Mouse (Mus musculus) limb, embryonic 12.5 days (tissue): Measurements from ENCODE around the gene Lpp. TPM values are rescaled to one million over a fixed set of nuclear protein-coding genes. Genes with fewer than 3 reads are reported as not detected.

Experiments
- ATAC-seq: fragments of 200-750 bp; cut with Nextera tagmentation; 2 replicates; pipeline ENCODE4 v1.8.0; 2017; ENCODE audit warnings: low read depth, moderate TSS enrichment; ENCODE audit not compliant: insufficient number of reproducible peaks, insufficient read depth, low FRiP score, low TSS enrichment
- H3K27ac ChIP-seq: fragments of 300-500 bp; sonication (generic); 2 replicates; pipeline ENCODE4 v1.5.1; 2016; ENCODE audit warnings: mild to moderate bottlenecking, moderate library complexity
- H3K27me3 ChIP-seq: fragments of 300-500 bp; sonication (generic); 2 replicates; pipeline ENCODE4 v1.6.1; 2016; ENCODE audit warnings: mild to moderate bottlenecking, moderate library complexity
- H3K36me3 ChIP-seq: fragments of 300-500 bp; sonication (generic); 2 replicates; pipeline ENCODE4 v1.6.1; 2016; ENCODE audit warnings: mild to moderate bottlenecking, moderate library complexity
- H3K4me1 ChIP-seq: fragments of 300-500 bp; sonication (generic); replicated peaks from 2 replicates; pipeline ENCODE4 v1.6.1; 2016
- H3K4me2 ChIP-seq: fragments of 300-500 bp; sonication (generic); 2 replicates; pipeline ENCODE4 v1.6.1; 2016; ENCODE audit warnings: mild to moderate bottlenecking, moderate library complexity
- H3K4me3 ChIP-seq: fragments of 300-500 bp; sonication (generic); replicated peaks from 2 replicates; pipeline ENCODE4 v1.5.1; 2016; ENCODE audit warnings: mild to moderate bottlenecking
- H3K9ac ChIP-seq: fragments of 300-500 bp; sonication (generic); replicated peaks from 2 replicates; pipeline ENCODE4 v1.6.1; 2016; ENCODE audit warnings: mild to moderate bottlenecking, moderate library complexity
- H3K9me3 ChIP-seq: fragments of 300-500 bp; sonication (generic); 2 replicates; pipeline ENCODE4 v1.6.1; 2016; ENCODE audit warnings: mild to moderate bottlenecking, moderate library complexity
- WGBS: fragments of 180-500 bp; shearing (Covaris S2); methylation state at CpG from one replicate; pipeline ENCODE4 v1.1.7; 2016; 5-methylcytosine and 5-hydroxymethylcytosine counted together
- microRNA counts: library from miRNA; unstranded; fragments of <30 nt; microRNA quantifications from one replicate; lab custom pipeline; 2017
- microRNA-seq: library from miRNA; unstranded; fragments of <30 nt; microRNA quantifications from one replicate; pipeline ENCODE4, GENCODE M21; 2017
- polyA plus RNA-seq: library from polyadenylated mRNA; unstranded; fragments of >200 nt; fragmentation: Nextera tagmentation; extraction: Ambion mirVana; gene quantifications from 2 replicates; pipeline ENCODE4 v1.2.1, GENCODE M21; 2016

The Lpp gene
- polyA plus RNA-seq, 1 experiment from 2014 or later, result 39.4 TPM

- no peak for ATAC-seq
- Histone ChIP-seq H3K27me3 (no peaks in the 10 kb centered on the region), H3K27ac (no peak overlapping the region), H3K4me2 (no peak overlapping the region), H3K36me3 (no peaks in the 10 kb centered on the region), H3K9me3 (no peaks in the 10 kb centered on the region), H3K4me1 (peaks cover 19% of the 10 kb centered on the region), H3K9ac (no peak overlapping the region), H3K4me3 (no peak overlapping the region)
- 76% methylated on average over 6 of the region's 6 CpGs for WGBS
Measured at GRCm38 (mm10) chr16:25038529-25038928, 645.2 kb downstream of the Lpp start.

- Histone ChIP-seq H3K4me3 (no peak overlapping the region), H3K9ac (no peak overlapping the region), H3K9me3 (no peaks in the 10 kb centered on the region), H3K36me3 (no peaks in the 10 kb centered on the region), H3K27me3 (no peaks in the 10 kb centered on the region), H3K27ac (no peak overlapping the region), H3K4me2 (no peak overlapping the region), H3K4me1 (peaks cover 19% of the 10 kb centered on the region)
- ATAC-seq, result no peak
- 47% methylated on average over 10 of the region's 10 CpGs for WGBS
Measured at GRCm38 (mm10) chr16:25039904-25040303, 646.6 kb downstream of the Lpp start.

- H3K27ac ChIP-seq, result no peak overlapping the region
- no peaks in the 10 kb centered on the region for H3K9me3 ChIP-seq
- no peak for ATAC-seq
- no peak overlapping the region for H3K9ac ChIP-seq
- no peaks in the 10 kb centered on the region for H3K27me3 ChIP-seq
- H3K4me2 ChIP-seq, result no peak overlapping the region
- no peak overlapping the region for H3K4me3 ChIP-seq
- no peaks in the 10 kb centered on the region for H3K36me3 ChIP-seq
- H3K4me1 ChIP-seq, result peaks cover 19% of the 10 kb centered on the region
- WGBS, result 89% methylated on average over 8 of the region's 8 CpGs
Measured at GRCm38 (mm10) chr16:25041165-25041564, 647.9 kb downstream of the Lpp start.

GRCm38 (mm10) chr16:25041855-25042529, 648.7 kb downstream of the Lpp start:
- Histone ChIP-seq H3K36me3 (no peaks in the 10 kb centered on the region), H3K9me3 (no peaks in the 10 kb centered on the region), H3K27me3 (no peaks in the 10 kb centered on the region), H3K4me1 (peaks cover 19% of the 10 kb centered on the region), H3K4me2 (no peak overlapping the region), H3K4me3 (no peak overlapping the region), H3K9ac (no peak overlapping the region), H3K27ac (peak overlapping the region; percentile 23; the same call in 1 of the 2 replicates)
- WGBS, result 50% methylated on average over 5 of the region's 5 CpGs
- no peak for ATAC-seq

MicroRNAs within 50 kb of the gene (microRNA counts, 519-probe panel; counts per million panel counts)
- microRNA mmu-miR-28 (lab: Ali Mortazavi, UCI), result 5,473 counts per million, percentile 57 among the panel's probes with 10 or more counts

Small RNA genes within 50 kb of the gene (microRNA-seq; reads per million reads assigned to microRNA genes)
- 1,188 reads per million, percentile 78 among the genes with 10 or more reads in this experiment for gene Mir28a
